Mouse (Mus musculus): ENCODE results near the gene Psma2.

Psma2 gene

GRCm38 (mm10) chr13:14612926-14613529, at the start of gene Psma2, which contains the start of gene Mrpl32:
Psma2 (plus strand) TSS chr13:14613240.
Mrpl32 (minus strand) TSS chr13:14613165.
- DNase-seq (ENCODE audit: low spot score) = peak; percentile 99

- no peak for DNase-seq (ENCODE audit: low spot score)
These were observed 38.9 kb upstream of the Psma2 start for GRCm38 (mm10) chr13:14574128-14574527.

- no peak for DNase-seq (ENCODE audit: low spot score)
These were observed 32.6 kb upstream of the Psma2 start for GRCm38 (mm10) chr13:14580392-14580791.

- DNase-seq (ENCODE audit: low spot score) = no peak
These were observed 10.3 kb upstream of the Psma2 start for GRCm38 (mm10) chr13:14602744-14603143.

GRCm38 (mm10) chr13:14607616-14608015, 5.4 kb upstream of the Psma2 start:
- DNase-seq (ENCODE audit: low spot score) = no peak

- no peak for DNase-seq (ENCODE audit: low spot score)
These were observed 577 bp upstream of the Psma2 start for GRCm38 (mm10) chr13:14612463-14612862.

- DNase-seq (ENCODE audit: low spot score) = no peak
These were observed 513 bp downstream of the Psma2 start for GRCm38 (mm10) chr13:14613553-14613952.

- peak; percentile 66 for DNase-seq (ENCODE audit: low spot score)
These were observed 5.7 kb downstream of the Psma2 start for GRCm38 (mm10) chr13:14618724-14619123.

GRCm38 (mm10) chr13:14629726-14630641, 16.9 kb downstream of the Psma2 start, which contains the start of gene AW209491:
AW209491 (plus strand) TSS chr13:14630154.
- DNase-seq (ENCODE audit: low spot score) = peak; percentile 93

GRCm38 (mm10) chr13:14639998-14640397, 27.0 kb downstream of the Psma2 start:
- no peak for DNase-seq (ENCODE audit: low spot score)

- peak; percentile 25 for DNase-seq (ENCODE audit: low spot score)
These were observed 36.3 kb downstream of the Psma2 start for GRCm38 (mm10) chr13:14649301-14649700.

- no peak for DNase-seq (ENCODE audit: low spot score)
These were observed 54.1 kb downstream of the Psma2 start for GRCm38 (mm10) chr13:14667107-14667506.

- DNase-seq (ENCODE audit: low spot score) = no peak
These were observed 57.3 kb downstream of the Psma2 start for GRCm38 (mm10) chr13:14670342-14670741.

GRCm38 (mm10) chr13:14688955-14689354, 75.9 kb downstream of the Psma2 start:
- DNase-seq (ENCODE audit: low spot score) = no peak

GRCm38 (mm10) chr13:14716801-14717200, 103.8 kb downstream of the Psma2 start:
- no peak for DNase-seq (ENCODE audit: low spot score)

GRCm38 (mm10) chr13:14717755-14718154, 104.7 kb downstream of the Psma2 start:
- no peak for DNase-seq (ENCODE audit: low spot score)
